Mouse (Mus musculus): Measurements from ENCODE around the gene Phc2. TPM values are rescaled to one million over a fixed set of nuclear protein-coding genes. Genes with fewer than 3 reads are reported as not detected.

Gene Phc2
- polyA plus RNA-seq, 1 experiment from 2014 or later, result 35.8 TPM

DNA sequence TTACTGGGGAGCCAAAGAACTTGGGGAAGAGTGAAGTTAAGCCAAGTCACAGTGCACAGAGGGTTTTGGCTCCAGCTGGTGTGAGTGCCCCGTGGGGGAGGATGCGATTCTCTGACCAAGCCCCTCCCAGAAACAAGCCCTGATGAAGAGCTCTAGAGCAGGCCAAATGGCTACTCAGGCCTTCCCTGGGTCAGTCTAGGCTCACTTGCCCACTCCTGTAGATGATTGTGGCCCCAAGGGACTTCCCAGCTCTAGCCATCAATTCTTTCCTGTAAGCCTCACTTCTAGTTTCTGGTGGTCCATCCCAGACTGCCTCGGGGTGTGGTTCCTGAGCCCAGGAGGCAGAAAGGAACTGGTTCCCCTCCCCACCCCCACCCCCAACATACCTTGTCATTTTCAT is 100.6 kb downstream of the Phc2 start, which contains the start of gene A3galt2:
Gene A3galt2 (plus strand): TSS at position 301 of the 400 bp plus-strand sequence.
- no peak within 1 kb of the TSS for H3K4me3 ChIP-seq
- peaks cover 9% of the 10 kb centered on the region; the same call in 1 of the 2 replicates for H3K4me1 ChIP-seq (replicated peaks)
- H3K9me3 ChIP-seq, result no peaks in the 10 kb centered on the region
- no peaks in the 10 kb centered on the region for H3K27me3 ChIP-seq
- H3K36me3 ChIP-seq, result peaks cover 52% of the 10 kb centered on the region
- H3K4me2 ChIP-seq, result no peak within 1 kb of the TSS
- ATAC-seq (ENCODE audit: low FRiP score), result peak; percentile 8; the same call in 1 of the 2 replicates
- 79% methylated on average over 3 of the region's 3 CpGs for WGBS
- no peak within 1 kb of the TSS; the same call in 1 of the 2 replicates for H3K9ac ChIP-seq
- H3K27ac ChIP-seq, result peak within 1 kb of the TSS; percentile 78

DNA sequence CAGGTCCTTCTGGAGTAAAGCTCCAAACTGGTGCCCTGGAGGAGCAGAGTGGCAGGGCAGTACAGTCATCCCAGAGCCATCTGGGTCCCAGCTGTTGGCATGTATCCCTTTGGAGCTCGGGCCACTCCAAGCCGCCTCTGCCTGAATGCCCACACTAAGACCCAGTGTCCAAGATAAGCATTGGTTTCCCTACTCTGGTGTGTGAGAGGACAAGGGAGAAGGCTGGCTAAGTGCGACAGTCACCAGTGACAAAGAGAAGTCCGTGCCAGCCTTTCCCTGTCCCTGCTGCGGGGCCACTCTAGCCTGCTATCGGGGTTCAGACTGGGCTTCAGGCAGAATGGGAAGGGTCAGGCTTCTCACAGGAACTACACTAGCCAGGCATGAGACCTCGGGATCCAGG is 101.4 kb downstream of the Phc2 start:
- Histone ChIP-seq H3K9me3 (no peaks in the 10 kb centered on the region), H3K4me2 (no peak overlapping the region), H3K27me3 (no peaks in the 10 kb centered on the region), H3K36me3 (peaks cover 43% of the 10 kb centered on the region), H3K4me3 (no peak overlapping the region), H3K4me1 (replicated peaks) (peaks cover 9% of the 10 kb centered on the region; the same call in 1 of the 2 replicates), H3K27ac (peak overlapping the region; percentile 78), H3K9ac (no peak overlapping the region; the same call in 1 of the 2 replicates)
- 0 out of 2 replicates have a peak, but pooled peaks have one; percentile 30 for ATAC-seq (ENCODE audit: low FRiP score)
- 79% methylated on average over 7 of the region's 7 CpGs for WGBS

DNA sequence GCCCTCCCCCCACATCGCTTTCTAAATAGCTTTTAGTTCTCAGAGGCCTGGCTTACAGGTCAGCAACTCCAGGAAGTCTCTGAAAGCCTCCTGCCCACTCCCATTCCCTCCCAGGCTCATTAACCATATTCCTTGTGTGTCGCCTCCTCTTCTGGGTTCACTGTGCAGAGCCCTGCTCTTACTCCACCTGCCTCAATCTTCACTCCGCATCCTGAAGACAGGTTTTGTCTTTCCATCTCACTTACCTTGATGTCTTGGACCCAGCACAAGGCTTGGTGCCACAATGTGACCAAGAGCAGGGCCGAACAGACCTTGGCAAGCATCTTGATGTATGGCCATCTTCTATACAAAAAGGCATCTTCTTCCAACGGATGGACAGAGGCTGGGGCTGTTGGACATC is 104.7 kb downstream of the Phc2 start:
- H3K27ac ChIP-seq, result no peak overlapping the region
- ATAC-seq (ENCODE audit: low FRiP score), result no peak

DNA sequence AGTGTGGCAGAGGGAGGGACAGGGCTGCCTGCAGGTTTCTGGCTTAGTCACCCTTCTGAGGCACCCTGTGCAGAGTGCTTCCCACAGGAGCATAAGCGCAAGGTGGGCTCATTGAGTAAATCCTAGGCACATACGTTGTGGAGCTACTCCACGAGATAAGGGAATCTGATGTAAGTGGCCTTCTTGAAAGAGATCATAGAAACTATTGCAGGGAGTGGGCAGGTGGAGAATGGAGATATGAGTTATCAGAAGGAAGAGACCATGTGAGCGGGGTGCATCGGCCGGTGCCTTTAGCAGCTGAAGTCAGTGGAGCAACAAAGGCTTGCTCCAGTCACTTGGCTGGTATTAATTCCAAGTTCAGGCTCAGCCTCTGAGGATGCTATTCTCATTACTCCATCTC is 105.5 kb downstream of the Phc2 start:
- 92% methylated on average over 6 of the region's 6 CpGs for WGBS
- peaks cover 10% of the 10 kb centered on the region for H3K36me3 ChIP-seq
- H3K4me3 ChIP-seq, result no peak overlapping the region
- H3K4me2 ChIP-seq, result no peak overlapping the region
- no peaks in the 10 kb centered on the region for H3K27me3 ChIP-seq
- H3K9me3 ChIP-seq, result peaks cover 11% of the 10 kb centered on the region
- ATAC-seq (ENCODE audit: low FRiP score), result no peak
- H3K4me1 ChIP-seq (replicated peaks), result peaks cover 3% of the 10 kb centered on the region; the same call in 1 of the 2 replicates
- no peak overlapping the region for H3K9ac ChIP-seq
- no peak overlapping the region for H3K27ac ChIP-seq

More for the DNA sequence above, 104.7 kb downstream of the Phc2 start:
- no peak overlapping the region for H3K9ac ChIP-seq
- WGBS, result 88% methylated on average over 5 of the region's 5 CpGs
- no peaks in the 10 kb centered on the region for H3K27me3 ChIP-seq
- no peak overlapping the region for H3K4me2 ChIP-seq
- H3K4me3 ChIP-seq, result no peak overlapping the region
- peaks cover 3% of the 10 kb centered on the region; the same call in 1 of the 2 replicates for H3K4me1 ChIP-seq (replicated peaks)
- peaks cover 13% of the 10 kb centered on the region for H3K36me3 ChIP-seq
- peaks cover 11% of the 10 kb centered on the region for H3K9me3 ChIP-seq

DNA sequence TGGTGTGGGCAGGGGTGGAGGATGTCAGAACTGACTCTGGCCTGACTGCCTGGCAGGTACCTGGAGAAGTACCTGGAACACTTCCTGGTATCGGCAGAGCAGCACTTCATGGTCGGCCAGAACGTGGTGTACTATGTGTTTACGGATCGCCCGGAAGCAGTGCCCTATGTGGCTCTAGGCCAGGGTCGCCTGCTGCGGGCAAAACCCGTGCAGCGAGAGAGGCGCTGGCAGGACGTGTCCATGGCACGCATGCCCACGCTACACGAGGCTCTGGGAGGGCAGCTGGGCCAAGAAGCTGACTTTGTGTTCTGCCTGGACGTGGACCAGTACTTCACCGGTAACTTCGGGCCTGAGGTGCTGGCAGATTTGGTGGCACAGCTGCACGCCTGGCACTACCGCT is 112.4 kb downstream of the Phc2 start:
- Histone ChIP-seq H3K27me3 (no peaks in the 10 kb centered on the region), H3K36me3 (peaks cover 20% of the 10 kb centered on the region), H3K9me3 (peaks cover 11% of the 10 kb centered on the region), H3K27ac (no peak overlapping the region), H3K4me1 (replicated peaks) (0 out of 2 replicates have a peak, but pooled peaks cover 11% of the 10 kb centered on the region), H3K4me3 (no peak overlapping the region), H3K4me2 (no peak overlapping the region), H3K9ac (no peak overlapping the region)
- ATAC-seq (ENCODE audit: low FRiP score), result no peak
- WGBS, result 94% methylated on average over 20 of the region's 20 CpGs

DNA sequence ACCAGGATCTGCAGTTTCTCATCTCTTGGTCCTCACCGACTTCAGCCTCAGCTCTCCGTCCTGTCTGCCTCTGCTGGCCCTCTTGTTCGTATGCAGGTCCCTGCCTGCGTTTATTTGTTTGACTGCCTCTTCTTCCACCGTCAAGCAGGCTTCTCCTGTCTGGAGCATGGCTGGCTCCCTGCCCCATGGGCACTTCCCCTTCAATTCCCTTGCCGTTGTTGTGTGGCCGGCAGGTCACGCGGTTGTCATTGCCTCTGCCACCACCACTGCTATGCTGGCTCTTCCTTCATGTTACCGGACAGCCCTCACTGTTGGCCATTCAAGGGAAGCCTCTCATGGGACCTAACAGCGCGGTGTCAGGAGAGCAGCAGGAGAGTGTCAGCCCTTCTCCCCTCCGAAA is 113.6 kb downstream of the Phc2 start:
- Histone ChIP-seq H3K4me2 (no peak overlapping the region), H3K9ac (no peak overlapping the region), H3K36me3 (peaks cover 28% of the 10 kb centered on the region), H3K9me3 (peaks cover 6% of the 10 kb centered on the region), H3K4me3 (no peak overlapping the region), H3K27me3 (no peaks in the 10 kb centered on the region), H3K4me1 (replicated peaks) (0 out of 2 replicates have a peak, but pooled peaks cover 11% of the 10 kb centered on the region), H3K27ac (no peak overlapping the region)
- no peak for ATAC-seq (ENCODE audit: low FRiP score)
- WGBS, result 78% methylated on average over 13 of the region's 13 CpGs

DNA sequence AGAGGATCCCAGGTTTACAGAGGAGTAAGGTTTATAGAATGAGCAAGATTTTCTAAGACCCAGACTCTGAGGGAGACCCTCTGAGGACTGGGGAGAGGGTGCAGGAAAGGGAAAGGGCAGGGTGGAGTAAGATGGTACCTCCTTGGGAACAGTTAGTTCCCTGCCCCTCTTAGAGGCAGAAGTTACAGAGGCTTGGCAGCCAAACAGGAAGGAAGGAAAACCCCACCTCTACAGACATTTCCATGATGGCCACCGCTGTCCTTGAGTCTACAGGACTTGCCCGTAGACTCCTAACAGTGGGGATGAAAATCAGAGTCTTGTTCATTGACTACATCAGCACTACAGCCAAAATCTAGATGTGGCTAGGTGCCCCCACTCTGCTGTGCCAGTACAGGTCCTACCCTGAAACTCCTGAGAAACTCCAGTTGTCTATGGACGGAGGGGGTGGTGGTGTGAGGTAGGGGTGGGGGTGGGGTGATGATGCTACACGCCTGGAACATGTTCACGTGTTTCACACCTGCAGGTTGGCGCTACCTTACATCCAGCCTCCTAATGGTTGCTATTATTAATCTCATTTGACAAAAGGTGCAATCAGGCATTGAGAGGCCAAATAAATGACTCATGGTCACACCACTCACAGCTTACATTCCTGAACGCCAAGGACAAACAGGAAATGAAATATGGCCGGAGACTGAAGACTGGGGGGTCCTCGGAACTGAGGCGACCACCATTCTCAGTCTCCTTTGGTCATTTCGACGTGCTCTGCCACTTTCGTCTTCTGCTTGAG is 115.3 kb downstream of the Phc2 start:
- ATAC-seq (ENCODE audit: low FRiP score), result no peak
- Histone ChIP-seq H3K4me2 (no peak overlapping the region), H3K9me3 (no peaks in the 10 kb centered on the region), H3K9ac (no peak overlapping the region), H3K36me3 (peaks cover 45% of the 10 kb centered on the region), H3K4me1 (replicated peaks) (0 out of 2 replicates have a peak, but pooled peaks cover 11% of the 10 kb centered on the region), H3K27ac (no peak overlapping the region), H3K4me3 (no peak overlapping the region), H3K27me3 (no peaks in the 10 kb centered on the region)
- WGBS, result 79% methylated on average over 13 of the region's 13 CpGs

DNA sequence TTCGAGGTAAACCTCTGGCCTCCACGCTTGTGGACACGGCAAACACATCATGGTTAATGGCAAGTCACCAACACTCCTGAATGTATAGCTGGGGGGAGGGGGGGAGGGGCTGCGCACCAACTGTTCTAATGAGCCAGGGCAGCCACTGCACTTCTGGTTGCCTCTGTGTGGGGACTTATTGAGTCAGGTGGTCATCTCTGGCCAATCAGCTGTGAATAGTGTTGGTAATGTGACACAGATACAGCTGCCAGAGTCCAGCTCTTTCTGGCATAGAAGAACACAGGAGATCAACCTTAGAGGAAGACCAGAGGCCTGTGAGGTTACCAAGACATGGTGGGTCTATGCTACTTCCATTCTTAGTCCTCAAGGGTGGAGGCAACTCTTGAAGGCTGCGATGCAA is 116.2 kb downstream of the Phc2 start:
- H3K27me3 ChIP-seq, result no peaks in the 10 kb centered on the region
- 0 out of 2 replicates have a peak, but pooled peaks cover 11% of the 10 kb centered on the region for H3K4me1 ChIP-seq (replicated peaks)
- H3K9ac ChIP-seq, result no peak overlapping the region
- no peaks in the 10 kb centered on the region for H3K9me3 ChIP-seq
- peaks cover 54% of the 10 kb centered on the region for H3K36me3 ChIP-seq
- H3K4me2 ChIP-seq, result no peak overlapping the region
- no peak overlapping the region; the same call in 1 of the 2 replicates for H3K27ac ChIP-seq
- ATAC-seq (ENCODE audit: low FRiP score), result no peak
- H3K4me3 ChIP-seq, result no peak overlapping the region
- 81% methylated on average over 5 of the region's 5 CpGs for WGBS

DNA sequence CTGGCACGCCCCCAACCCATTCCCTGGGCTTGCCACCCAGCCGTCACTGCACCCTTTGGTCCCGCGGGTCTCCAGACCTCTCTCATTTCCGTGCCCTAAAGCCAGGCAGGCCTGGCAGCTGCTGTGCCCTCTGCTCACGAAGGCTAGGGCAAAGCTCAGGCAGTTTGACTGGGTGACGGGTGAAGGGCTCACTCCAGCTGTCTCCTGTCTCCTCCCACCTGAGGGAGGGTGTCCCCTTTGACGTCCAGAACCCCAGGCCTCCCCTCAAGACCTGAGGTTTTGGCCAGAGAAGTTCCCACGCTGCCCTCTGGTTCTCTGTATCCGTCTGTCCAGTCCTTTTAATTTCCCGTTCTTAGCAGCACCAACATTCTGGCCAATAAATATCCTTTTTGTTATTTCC is 119.3 kb downstream of the Phc2 start:
- Histone ChIP-seq H3K36me3 (peaks cover 73% of the 10 kb centered on the region), H3K27me3 (no peaks in the 10 kb centered on the region), H3K9me3 (no peaks in the 10 kb centered on the region), H3K9ac (no peak overlapping the region), H3K4me3 (no peak overlapping the region), H3K27ac (no peak overlapping the region), H3K4me2 (no peak overlapping the region), H3K4me1 (replicated peaks) (peaks cover 13% of the 10 kb centered on the region; the same call in 1 of the 2 replicates)
- WGBS, result 88% methylated on average over 11 of the region's 11 CpGs
- no peak for ATAC-seq (ENCODE audit: low FRiP score)

DNA sequence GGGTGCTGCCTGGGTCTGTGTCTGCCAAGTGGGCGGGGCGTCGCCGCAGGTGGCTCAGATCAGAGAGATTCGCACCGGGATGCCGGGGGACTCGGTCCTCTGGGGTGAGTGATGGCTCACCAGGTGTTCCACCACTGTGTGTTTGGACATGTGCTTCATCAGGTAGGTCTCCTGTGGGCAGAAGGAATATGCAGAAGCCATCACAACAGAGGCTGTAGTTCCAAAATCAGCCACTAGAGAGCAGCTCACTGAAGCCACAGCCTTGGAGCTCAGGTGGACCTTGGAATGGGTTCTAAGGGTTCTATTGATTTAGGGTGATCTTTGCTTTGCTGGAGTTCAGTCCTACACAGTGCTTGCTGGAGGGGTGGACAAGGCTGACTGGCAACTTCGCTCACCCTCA is 120.0 kb downstream of the Phc2 start:
- Histone ChIP-seq H3K9me3 (no peaks in the 10 kb centered on the region), H3K36me3 (peaks cover 79% of the 10 kb centered on the region), H3K27ac (no peak overlapping the region), H3K27me3 (no peaks in the 10 kb centered on the region), H3K4me1 (replicated peaks) (peaks cover 11% of the 10 kb centered on the region; the same call in 1 of the 2 replicates), H3K4me3 (no peak overlapping the region), H3K9ac (no peak overlapping the region), H3K4me2 (no peak overlapping the region)
- no peak for ATAC-seq (ENCODE audit: low FRiP score)
- 91% methylated on average over 9 of the region's 9 CpGs for WGBS

DNA sequence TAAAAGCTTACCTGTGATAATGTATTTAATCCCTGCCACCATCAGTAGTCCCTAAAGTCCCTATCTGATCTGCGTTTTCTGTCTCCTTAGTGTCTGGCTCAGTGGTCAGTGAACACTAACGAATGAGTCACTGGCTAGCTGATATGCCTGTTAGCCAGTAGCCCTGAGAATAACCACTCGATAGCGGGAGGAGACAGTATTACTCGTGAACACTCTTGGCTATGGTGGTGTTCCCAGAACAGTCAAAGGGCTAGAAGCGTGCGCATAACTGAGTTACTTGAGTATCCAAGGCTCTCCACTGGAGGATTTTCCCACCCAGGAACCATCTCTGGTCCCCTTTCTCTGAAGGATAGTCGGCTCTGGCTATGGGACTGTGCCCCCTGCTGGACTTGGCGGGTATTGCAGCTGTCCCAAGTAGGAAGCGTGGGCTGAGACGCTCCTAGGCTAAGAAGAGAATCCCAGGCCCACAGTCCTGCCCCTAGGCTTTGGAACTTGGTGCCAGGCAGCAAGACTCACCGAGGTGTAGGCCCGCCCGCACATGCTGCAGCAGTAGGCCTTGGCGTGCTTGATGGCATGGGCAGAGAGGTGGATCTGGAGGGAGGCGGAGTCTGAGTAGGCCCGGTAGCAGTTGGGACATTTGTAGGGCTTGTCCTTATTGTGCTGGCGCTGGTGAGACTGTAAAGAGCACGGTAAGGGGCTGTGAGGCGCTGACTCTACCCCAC is 122.2 kb downstream of the Phc2 start:
- WGBS, result 48% methylated on average over 20 of the region's 20 CpGs
- 0 out of 2 replicates have a peak overlapping the region, but pooled peaks have one; percentile 24 for H3K9ac ChIP-seq
- H3K4me1 ChIP-seq (replicated peaks), result peaks cover 6% of the 10 kb centered on the region; the same call in 1 of the 2 replicates
- H3K27me3 ChIP-seq, result no peaks in the 10 kb centered on the region
- peaks cover 96% of the 10 kb centered on the region for H3K36me3 ChIP-seq
- peak overlapping the region; percentile 35 for H3K27ac ChIP-seq
- H3K4me3 ChIP-seq, result no peak overlapping the region
- H3K4me2 ChIP-seq, result no peak overlapping the region
- no peaks in the 10 kb centered on the region for H3K9me3 ChIP-seq
- peak; percentile 19; the same call in 1 of the 2 replicates for ATAC-seq (ENCODE audit: low FRiP score)

DNA sequence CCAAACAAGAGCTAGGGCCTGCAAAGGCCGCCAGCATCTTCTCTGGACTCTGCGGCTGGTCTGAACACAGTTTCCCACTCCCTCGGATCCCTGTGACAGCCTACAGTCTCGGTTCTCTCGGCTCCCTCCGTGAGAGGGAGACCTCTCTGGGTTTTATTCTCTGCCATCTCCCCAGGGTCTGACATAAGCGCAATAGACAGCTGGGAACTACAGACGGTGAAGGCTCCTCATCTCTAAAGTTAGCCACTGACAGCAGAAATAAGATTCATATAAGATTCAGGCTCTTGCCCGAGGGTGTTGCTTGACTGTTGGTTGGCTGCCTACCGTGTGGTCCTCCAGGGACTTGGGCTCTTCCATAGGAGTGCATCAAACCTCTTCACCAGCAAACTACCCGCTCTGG is 123.1 kb downstream of the Phc2 start:
- no peak overlapping the region for H3K4me2 ChIP-seq
- WGBS, result 83% methylated on average over 11 of the region's 11 CpGs
- H3K36me3 ChIP-seq, result peaks cover 97% of the 10 kb centered on the region
- no peak overlapping the region for H3K9ac ChIP-seq
- peaks cover 9% of the 10 kb centered on the region; the same call in 1 of the 2 replicates for H3K4me1 ChIP-seq (replicated peaks)
- H3K27ac ChIP-seq, result peak overlapping the region; percentile 35; the same call in 1 of the 2 replicates
- no peaks in the 10 kb centered on the region for H3K27me3 ChIP-seq
- H3K9me3 ChIP-seq, result no peaks in the 10 kb centered on the region
- ATAC-seq (ENCODE audit: low FRiP score), result no peak
- H3K4me3 ChIP-seq, result no peak overlapping the region
